Mouse (Mus musculus) E14TG2a.4 (cell line): ENCODE data around the gene Wipi2.
A peak's percentile ranks its signal among the peaks of the same experiment; 100 is the strongest.

Experiments
- H3K27me3 ChIP-seq: 2 replicates; pipeline ENCODE4 v1.6.1; 2014; ENCODE audit warnings: low read length, control low read depth; ENCODE audit not compliant: insufficient read depth
- H3K36me3 ChIP-seq: 2 replicates; pipeline ENCODE4 v1.6.1; 2014; ENCODE audit warnings: low read length, control low read depth; ENCODE audit not compliant: insufficient read depth
- H3K4me1 ChIP-seq: replicated peaks from 2 replicates; pipeline ENCODE4 v1.6.1; 2014; ENCODE audit warnings: low read depth, low read length, control low read depth
- H3K4me3 ChIP-seq: replicated peaks from 2 replicates; pipeline ENCODE4 v1.5.1; 2014; ENCODE audit warnings: mild to moderate bottlenecking, low read length
- H3K9me3 ChIP-seq: 2 replicates; pipeline ENCODE4 v1.6.1; 2014; ENCODE audit warnings: low read length, control low read depth
- CTCF ChIP-seq: conservative IDR thresholded peaks from 2 replicates; pipeline ENCODE4 v1.5.1; 2014; ENCODE audit warnings: low read length
- NANOG ChIP-seq: IDR thresholded peaks from 2 replicates; pipeline ENCODE4 v1.6.1; 2014; ENCODE audit warnings: borderline replicate concordance, low read length, mixed read lengths
- POU5F1 ChIP-seq: IDR thresholded peaks from 2 replicates; pipeline ENCODE4 v1.6.1; 2014; ENCODE audit warnings: low read length, borderline replicate concordance

Wipi2 gene

GRCm38 (mm10) chr5:142622134-142622533 is 5.4 kb upstream of the Wipi2 start:
- Histone ChIP-seq H3K27me3 (peaks cover 12% of the 10 kb centered on the region; the same call in 1 of the 2 replicates), H3K4me3 (no peak overlapping the region), H3K36me3 (no peaks in the 10 kb centered on the region), H3K9me3 (peaks cover 7% of the 10 kb centered on the region), H3K4me1 (peaks cover 25% of the 10 kb centered on the region)
- TF ChIP-seq POU5F1: no peak
- no peak for TF ChIP-seq CTCF
- TF ChIP-seq NANOG: no peak

- Histone ChIP-seq H3K27me3 (peaks cover 3% of the 10 kb centered on the region; the same call in 1 of the 2 replicates), H3K9me3 (peaks cover 2% of the 10 kb centered on the region), H3K4me1 (peaks cover 30% of the 10 kb centered on the region), H3K36me3 (no peaks in the 10 kb centered on the region; the same call in 1 of the 2 replicates), H3K4me3 (no peak overlapping the region)
- peak; percentile 66 for TF ChIP-seq CTCF
- TF ChIP-seq NANOG: no peak
Measured at GRCm38 (mm10) chr5:142623080-142623479, 4.4 kb upstream of the Wipi2 start.

GRCm38 (mm10) chr5:142628726-142629662 is 1.5 kb downstream of the Wipi2 start:
- H3K4me3 ChIP-seq: peak overlapping the region; percentile 97
- no peaks in the 10 kb centered on the region for H3K27me3 ChIP-seq
- TF ChIP-seq CTCF (no peak), POU5F1 (no peak)
- peaks cover 57% of the 10 kb centered on the region for H3K4me1 ChIP-seq
- peaks cover 28% of the 10 kb centered on the region for H3K36me3 ChIP-seq
- H3K9me3 ChIP-seq: no peaks in the 10 kb centered on the region

GRCm38 (mm10) chr5:142629663-142630025 is 2.1 kb downstream of the Wipi2 start:
- no peaks in the 10 kb centered on the region for H3K9me3 ChIP-seq
- TF ChIP-seq NANOG (no peak), CTCF (no peak), POU5F1 (no peak)
- peaks cover 35% of the 10 kb centered on the region for H3K36me3 ChIP-seq
- peak overlapping the region; percentile 97 for H3K4me3 ChIP-seq
- no peaks in the 10 kb centered on the region for H3K27me3 ChIP-seq
- H3K4me1 ChIP-seq: peaks cover 61% of the 10 kb centered on the region

- Histone ChIP-seq H3K4me1 (peaks cover 64% of the 10 kb centered on the region), H3K36me3 (peaks cover 41% of the 10 kb centered on the region), H3K27me3 (no peaks in the 10 kb centered on the region), H3K9me3 (no peaks in the 10 kb centered on the region), H3K4me3 (peak overlapping the region; percentile 97)
- TF ChIP-seq NANOG (no peak), POU5F1 (no peak), CTCF (no peak)
Measured at GRCm38 (mm10) chr5:142630224-142630623, 2.7 kb downstream of the Wipi2 start.

- Histone ChIP-seq H3K4me1 (peaks cover 62% of the 10 kb centered on the region), H3K4me3 (no peak overlapping the region), H3K9me3 (no peaks in the 10 kb centered on the region), H3K27me3 (no peaks in the 10 kb centered on the region), H3K36me3 (peaks cover 98% of the 10 kb centered on the region)
- TF ChIP-seq CTCF: no peak
- no peak for TF ChIP-seq NANOG
- no peak for TF ChIP-seq POU5F1
Measured at GRCm38 (mm10) chr5:142637823-142638222, 10.3 kb downstream of the Wipi2 start.

- Histone ChIP-seq H3K9me3 (no peaks in the 10 kb centered on the region), H3K36me3 (peaks cover 96% of the 10 kb centered on the region), H3K4me3 (no peak overlapping the region; the same call in 1 of the 2 replicates), H3K27me3 (no peaks in the 10 kb centered on the region), H3K4me1 (peaks cover 45% of the 10 kb centered on the region)
- TF ChIP-seq NANOG (no peak), POU5F1 (no peak), CTCF (no peak)
Measured at GRCm38 (mm10) chr5:142640088-142640487, 12.6 kb downstream of the Wipi2 start.

- Histone ChIP-seq H3K36me3 (peaks cover 90% of the 10 kb centered on the region), H3K9me3 (no peaks in the 10 kb centered on the region), H3K4me3 (no peak overlapping the region), H3K27me3 (no peaks in the 10 kb centered on the region), H3K4me1 (peaks cover 36% of the 10 kb centered on the region)
- TF ChIP-seq CTCF (no peak), POU5F1 (no peak), NANOG (no peak)
Measured at GRCm38 (mm10) chr5:142641331-142642051, 14.0 kb downstream of the Wipi2 start.
